In the genomic region with DNA sequence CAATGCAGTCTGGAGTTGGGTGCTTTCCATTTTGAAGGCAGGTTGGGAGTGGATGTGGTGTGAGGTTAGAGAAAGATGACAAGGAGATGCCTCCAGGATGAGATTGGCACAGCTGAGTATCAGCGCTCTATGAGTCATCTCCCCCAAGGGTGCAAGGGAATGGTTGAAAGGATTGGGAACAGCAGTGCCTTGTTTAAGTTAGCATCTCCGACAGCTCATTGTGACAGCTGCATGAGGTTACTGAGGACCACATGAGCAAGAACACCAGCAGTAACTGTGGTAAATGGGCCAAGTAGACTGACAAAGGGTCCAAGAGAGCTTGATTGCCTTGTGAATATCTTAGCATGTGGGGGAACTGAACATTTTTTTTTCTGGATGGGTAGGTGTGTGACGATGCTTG, we compare ENCODE assay signal across 31 mouse cellular contexts.
DNase-seq lines count a peak whose midpoint lies in the region; ATAC-seq and TF ChIP-seq lines count a peak whose summit lies in the region.
"Had no signal": no experiment of that assay in that cellular context is flagged by ENCODE, and none has a peak within 500 bp of the region (broad histone marks: within the 10 kb centered on the region; RNA-seq: fewer than 3 reads in every experiment).

No protein-coding gene starts in this region.

- no peak overlapping the region for H3K4me2 ChIP-seq in lung, embryonic 16.5 days (ENCODE audit: low read depth, low read length)
- H3K4me2 ChIP-seq: hindbrain, embryonic 15.5 days; limb, embryonic 12.5 days; liver, embryonic 15.5 days; lung, embryonic 15.5 days; midbrain, embryonic 15.5 days; stomach, embryonic 15.5 days had no signal

- H3K27me3 ChIP-seq in lung, embryonic 16.5 days (ENCODE audit: control insufficient read depth, insufficient read depth, low read depth, low read length), result no peaks in the 10 kb centered on the region
- H3K27me3 ChIP-seq in C2C12 (ENCODE audit: control insufficient read depth, insufficient read depth, insufficient read length), result no peaks in the 10 kb centered on the region
- H3K27me3 ChIP-seq: hindbrain, embryonic 15.5 days; limb, embryonic 12.5 days; liver, embryonic 15.5 days; lung, embryonic 15.5 days; midbrain, embryonic 15.5 days; stomach, embryonic 15.5 days had no signal

- H3K4me1 ChIP-seq in lung, embryonic 16.5 days (replicated peaks; ENCODE audit: control insufficient read depth, insufficient read depth, low read length), result peaks cover 8% of the 10 kb centered on the region
- H3K4me1 ChIP-seq in olfactory bulb, adult 2 months (ENCODE audit: control insufficient read depth, insufficient read depth, low read length), result peaks cover 4% of the 10 kb centered on the region
- H3K4me1 ChIP-seq: hindbrain, embryonic 15.5 days; midbrain, embryonic 15.5 days; stomach, embryonic 15.5 days had no signal

- no peaks in the 10 kb centered on the region for H3K36me3 ChIP-seq in lung, embryonic 16.5 days (ENCODE audit: control insufficient read depth, insufficient read depth, low read length)
- no peaks in the 10 kb centered on the region for H3K36me3 ChIP-seq in C2C12 (ENCODE audit: control insufficient read depth, insufficient read depth)
- H3K36me3 ChIP-seq: hindbrain, embryonic 10.5 days; hindbrain, embryonic 15.5 days; limb, embryonic 12.5 days; liver, embryonic 15.5 days; lung, embryonic 15.5 days; midbrain, embryonic 10.5 days; midbrain, embryonic 15.5 days; stomach, embryonic 15.5 days had no signal

- H3K9me3 ChIP-seq in lung, embryonic 16.5 days (ENCODE audit: control insufficient read depth, low read length), result no peaks in the 10 kb centered on the region
- H3K9me3 ChIP-seq: hindbrain, embryonic 10.5 days; hindbrain, embryonic 15.5 days; limb, embryonic 12.5 days; liver, embryonic 15.5 days; lung, embryonic 15.5 days; midbrain, embryonic 10.5 days; midbrain, embryonic 15.5 days; stomach, embryonic 15.5 days had no signal

- peak; percentile 2 for DNase-seq in adrenal gland, adult 2 months
- no peak for DNase-seq in adrenal gland, adult 18-20 months (ENCODE audit: low spot score in 2 of 2)
- no peak for DNase-seq in lung, postnatal 10 days
- DNase-seq: adrenal gland, postnatal 10 days; cerebellum, adult 11-12 months; cerebellum, adult 9-11 months; gastrocnemius, postnatal 25 days; heart, adult 2 months; heart, postnatal 14 days; kidney, adult 11 months; kidney, postnatal 14 days; thymus, postnatal 14 days had no signal

- no peak overlapping the region for H3K9ac ChIP-seq in lung, embryonic 16.5 days (ENCODE audit: low read length)
- H3K9ac ChIP-seq: hindbrain, embryonic 15.5 days; limb, embryonic 12.5 days; liver, embryonic 15.5 days; lung, embryonic 15.5 days; midbrain, embryonic 15.5 days; stomach, embryonic 15.5 days had no signal

- WGBS in lung, embryonic 16.5 days, result 82% methylated on average over 3 of the region's 3 CpGs
- WGBS in olfactory bulb, adult 2 months, result 52% methylated on average over 3 of the region's 3 CpGs

- no peaks in the 10 kb centered on the region for H3K79me2 ChIP-seq in C2C12 (ENCODE audit: control insufficient read depth, insufficient read depth)

- 0 out of 2 replicates have a peak, but pooled peaks have one; percentile 10 for ATAC-seq in lung, embryonic 16.5 days (ENCODE audit: low read depth)
- ATAC-seq in cerebellum, adult (ENCODE audit: insufficient number of reproducible peaks, low FRiP score, low TSS enrichment), result no peak
- no peak for ATAC-seq in granulocyte monocyte progenitor cell, adult 5-6 weeks (replicated peaks; ENCODE audit: poor library complexity, severe bottlenecking)
- ATAC-seq: activated CD4-positive, CD25-positive, alpha-beta regulatory T cell, adult 4 months; CD4-positive, CD25-positive, alpha-beta regulatory T cell, adult 4 months; forebrain, embryonic 16.5 days; inflammation-experienced regulatory T-cells, adult 6 months; midbrain, embryonic 15.5 days had no signal

- H3K4me3 ChIP-seq in lung, embryonic 16.5 days (ENCODE audit: low read length), result no peak overlapping the region
- H3K4me3 ChIP-seq in C2C12 (ENCODE audit: insufficient read depth, poor library complexity, severe bottlenecking), result no peak overlapping the region
- no peak overlapping the region for H3K4me3 ChIP-seq in olfactory bulb, adult 2 months (ENCODE audit: insufficient read depth, low read depth, low read length)
- H3K4me3 ChIP-seq: erythroblast, embryonic 14.5 days; heart, adult 2 months; hindbrain, embryonic 10.5 days; hindbrain, embryonic 15.5 days; left cerebral cortex, adult 2 months; limb, embryonic 12.5 days; liver, embryonic 15.5 days; lung, embryonic 15.5 days; midbrain, embryonic 10.5 days; midbrain, embryonic 15.5 days; stomach, embryonic 15.5 days had no signal

- no peak for TF ChIP-seq POLR2A in olfactory bulb, adult 2 months (IDR thresholded peaks at IDR 0.05; ENCODE audit: insufficient read depth, low read depth, low read length)

- H3K27ac ChIP-seq in lung, embryonic 16.5 days (ENCODE audit: low read length), result no peak overlapping the region
- H3K27ac ChIP-seq in olfactory bulb, adult 2 months (ENCODE audit: insufficient read depth, low read depth, low read length), result peak overlapping the region; percentile 54
- H3K27ac ChIP-seq: heart, adult 2 months; hindbrain, embryonic 10.5 days; hindbrain, embryonic 15.5 days; left cerebral cortex, adult 2 months; limb, embryonic 12.5 days; liver, embryonic 15.5 days; lung, embryonic 15.5 days; midbrain, embryonic 10.5 days; midbrain, embryonic 15.5 days; stomach, embryonic 15.5 days had no signal

- H3K79me3 ChIP-seq in C2C12 (ENCODE audit: low read depth), result no peaks in the 10 kb centered on the region

- TF ChIP-seq CTCF in C2C12 (IDR thresholded peaks at IDR 0.05; ENCODE audit: control insufficient read depth, insufficient read depth, insufficient read length), result no peak
- no peak for TF ChIP-seq CTCF in olfactory bulb, adult 2 months (IDR thresholded peaks at IDR 0.05; ENCODE audit: insufficient read depth, low read depth, low read length)

- H3ac ChIP-seq in C2C12 (ENCODE audit: control insufficient read depth, insufficient read length, low read depth), result no peak overlapping the region

TF ChIP-seq in C2C12, 6 proteins besides CTCF, POLR2A, EP300 and RAD21:
- TF ChIP-seq CEBPB (IDR thresholded peaks at IDR 0.05; ENCODE audit: low read depth), result peak; percentile 33
- peak; percentile 96 for TF ChIP-seq FOSL1 (IDR thresholded peaks at IDR 0.05; ENCODE audit: insufficient read depth, low read length, poor library complexity, severe bottlenecking)
- peak; percentile 99 for TF ChIP-seq MYOD1 (IDR thresholded peaks at IDR 0.05; ENCODE audit: control insufficient read depth, insufficient read length, low read depth)
- TF ChIP-seq MYOG (IDR thresholded peaks at IDR 0.05; ENCODE audit: control insufficient read depth, extremely low read depth, insufficient read length), result no peak
- peak; percentile 62 for TF ChIP-seq USF1 (IDR thresholded peaks at IDR 0.05; ENCODE audit: low read depth)
- TF ChIP-seq MAX (IDR thresholded peaks at IDR 0.05), result peak; percentile 76
